Mouse (Mus musculus) thymus, adult 2 months (tissue): ENCODE measurements at regions not wholly inside any gene's neighbourhood (a gene's known extent, or its start where the extent isn't known, plus 50 kb on each side); places are given as distances from the start of the nearest gene placed in this dataset.

Experiments
- CTCF ChIP-seq: fragments of 200-500 bp; IDR thresholded peaks from 2 replicates; pipeline ENCODE4 v1.5.1; 2012; ENCODE audit warnings: mild to moderate bottlenecking, control low read depth, low read length, moderate library complexity, borderline replicate concordance; ENCODE audit not compliant: control insufficient read depth, poor library complexity, insufficient read depth; ENCODE audit errors: extremely low read depth
- POLR2A ChIP-seq: fragments of 200-500 bp; IDR thresholded peaks from 2 replicates; pipeline ENCODE4 v1.6.1; 2012; ENCODE audit warnings: mild to moderate bottlenecking, low read length, control low read depth, moderate library complexity; ENCODE audit not compliant: control insufficient read depth, poor library complexity, insufficient read depth; ENCODE audit errors: extremely low read depth

DNA sequence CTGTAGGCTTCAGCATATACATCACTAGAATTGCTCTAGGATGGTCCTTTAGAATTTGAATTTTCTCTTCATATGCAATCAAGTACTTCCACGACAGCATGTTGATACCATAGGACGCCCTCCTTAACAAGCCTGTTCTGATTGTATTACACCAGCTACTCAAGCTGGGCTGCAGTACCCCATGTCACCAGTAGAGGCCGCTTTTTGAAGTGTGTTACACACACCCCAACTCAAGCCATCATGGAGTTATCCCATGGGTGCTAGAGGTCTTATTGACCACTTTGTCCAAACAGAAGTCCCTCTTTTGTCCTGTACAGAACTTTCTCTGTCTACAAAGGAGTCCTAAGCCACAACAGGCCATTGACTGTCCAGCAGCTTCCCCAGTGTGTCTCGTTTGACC lies 342.6 kb upstream of the Zmiz1 start:
- TF ChIP-seq CTCF (no peak), POLR2A (no peak)
